Mouse (Mus musculus) limb, embryonic 13.5 days (tissue): ENCODE results near the gene S100a14. TPM values are rescaled to one million over a fixed set of nuclear protein-coding genes. Genes with fewer than 3 reads are reported as not detected.
A peak's percentile ranks its signal among the peaks of the same experiment; 100 is the strongest.

Experiments used
- ATAC-seq: fragments of 200-750 bp; cut with Nextera tagmentation; 2 replicates; pipeline ENCODE4 v1.8.0; 2017; ENCODE audit warnings: low read depth, moderate number of reproducible peaks, moderate TSS enrichment; ENCODE audit not compliant: low FRiP score
- H3K27ac ChIP-seq: fragments of 300-500 bp; sonication (generic); 2 replicates; pipeline ENCODE4 v1.5.1; 2015; ENCODE audit warnings: inconsistent platforms, mild to moderate bottlenecking, moderate library complexity
- H3K27me3 ChIP-seq: fragments of 300-500 bp; sonication (generic); 2 replicates; pipeline ENCODE4 v1.6.1; 2015; ENCODE audit warnings: mild to moderate bottlenecking, inconsistent platforms
- H3K36me3 ChIP-seq: fragments of 300-500 bp; sonication (generic); 2 replicates; pipeline ENCODE4 v1.6.1; 2015; ENCODE audit warnings: inconsistent platforms, mild to moderate bottlenecking, moderate library complexity
- H3K4me1 ChIP-seq: fragments of 300-500 bp; sonication (generic); 2 replicates; pipeline ENCODE4 v1.6.1; 2015; ENCODE audit warnings: inconsistent platforms
- H3K4me2 ChIP-seq: fragments of 300-500 bp; sonication (generic); replicated peaks from 2 replicates; pipeline ENCODE4 v1.6.1; 2015; ENCODE audit warnings: inconsistent platforms, mild to moderate bottlenecking, moderate library complexity
- H3K4me3 ChIP-seq: fragments of 300-500 bp; sonication (generic); 2 replicates; pipeline ENCODE4 v1.5.1; 2015; ENCODE audit warnings: moderate library complexity, mild to moderate bottlenecking, inconsistent platforms
- H3K9ac ChIP-seq: fragments of 300-500 bp; sonication (generic); 2 replicates; pipeline ENCODE4 v1.6.1; 2015; ENCODE audit warnings: mild to moderate bottlenecking, inconsistent platforms
- H3K9me3 ChIP-seq: fragments of 300-500 bp; sonication (generic); 2 replicates; pipeline ENCODE4 v1.6.1; 2016; ENCODE audit warnings: inconsistent platforms
- WGBS: fragments of 180-500 bp; shearing (Covaris S2); methylation state at CpG from one replicate; pipeline ENCODE4 v1.1.7; 2015; 5-methylcytosine and 5-hydroxymethylcytosine counted together
- polyA plus RNA-seq: library from polyadenylated mRNA; unstranded; fragments of >200 nt; fragmentation: Nextera tagmentation; extraction: Ambion mirVana; gene quantifications from 2 replicates; pipeline ENCODE4 v1.2.1, GENCODE M21; 2015

The S100a14 gene
- polyA plus RNA-seq, 1 experiment from 2014 or later: 9.9 TPM

DNA sequence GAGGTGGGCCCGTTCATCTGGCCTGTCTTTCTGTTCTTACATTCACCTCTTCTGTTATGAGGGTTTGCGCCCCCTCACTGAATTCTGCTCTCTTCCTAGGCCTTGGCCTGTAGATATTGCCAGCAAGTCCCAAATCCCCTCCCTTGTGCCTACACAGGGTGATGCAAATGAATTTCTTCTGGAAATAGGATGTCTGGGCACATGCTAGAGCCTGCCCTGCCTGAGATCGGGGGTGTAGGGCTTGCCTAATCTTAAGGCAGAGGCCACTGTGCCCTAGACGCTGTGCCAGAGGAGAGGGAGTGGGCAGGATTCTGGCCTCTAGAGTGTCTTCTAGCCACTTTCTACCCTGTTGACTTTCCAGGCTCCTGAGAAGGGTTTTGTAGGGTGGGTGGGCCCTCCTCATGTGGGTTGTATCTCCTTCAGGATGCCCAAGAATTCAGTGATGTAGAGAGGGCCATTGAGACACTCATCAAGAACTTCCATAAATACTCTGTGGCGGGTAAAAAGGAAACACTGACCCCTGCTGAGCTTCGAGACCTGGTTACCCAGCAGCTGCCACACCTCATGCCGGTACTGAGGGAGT is 726 bp downstream of the S100a14 start:
- H3K4me2 ChIP-seq: no peak overlapping the region
- H3K4me3 ChIP-seq: no peak overlapping the region
- H3K9me3 ChIP-seq: no peaks in the 10 kb centered on the region
- no peak overlapping the region for H3K9ac ChIP-seq
- ATAC-seq: no peak
- no peak overlapping the region for H3K27ac ChIP-seq
- H3K4me1 ChIP-seq: no peaks in the 10 kb centered on the region
- no peaks in the 10 kb centered on the region for H3K27me3 ChIP-seq
- no peaks in the 10 kb centered on the region for H3K36me3 ChIP-seq
- WGBS: 86% methylated on average over 7 of the region's 7 CpGs

DNA sequence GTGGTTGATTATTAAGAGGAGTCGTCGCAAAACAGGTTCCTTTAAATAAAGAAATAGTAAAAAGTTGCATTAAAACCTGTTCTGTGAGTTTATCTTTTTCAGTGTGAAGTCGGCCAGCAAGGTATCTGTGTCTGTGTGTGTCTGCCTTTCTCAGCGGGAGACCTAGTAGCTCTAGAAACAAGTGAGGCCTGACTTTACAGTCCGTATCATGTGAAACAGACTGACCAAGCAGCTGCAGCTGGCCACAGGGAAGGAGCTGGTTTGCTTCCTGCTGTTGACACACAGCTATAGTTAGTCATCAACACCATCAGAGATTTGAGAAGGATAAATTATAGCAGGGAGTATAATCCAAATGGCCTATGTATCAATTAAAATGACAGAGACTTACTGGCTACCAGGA is 5.1 kb downstream of the S100a14 start:
- Histone ChIP-seq H3K9ac (no peak overlapping the region), H3K4me3 (no peak overlapping the region), H3K9me3 (no peaks in the 10 kb centered on the region), H3K36me3 (no peaks in the 10 kb centered on the region), H3K27me3 (no peaks in the 10 kb centered on the region), H3K4me2 (no peak overlapping the region), H3K4me1 (no peaks in the 10 kb centered on the region), H3K27ac (no peak overlapping the region)
- no peak for ATAC-seq
- WGBS: 61% methylated on average over 5 of the region's 5 CpGs

DNA sequence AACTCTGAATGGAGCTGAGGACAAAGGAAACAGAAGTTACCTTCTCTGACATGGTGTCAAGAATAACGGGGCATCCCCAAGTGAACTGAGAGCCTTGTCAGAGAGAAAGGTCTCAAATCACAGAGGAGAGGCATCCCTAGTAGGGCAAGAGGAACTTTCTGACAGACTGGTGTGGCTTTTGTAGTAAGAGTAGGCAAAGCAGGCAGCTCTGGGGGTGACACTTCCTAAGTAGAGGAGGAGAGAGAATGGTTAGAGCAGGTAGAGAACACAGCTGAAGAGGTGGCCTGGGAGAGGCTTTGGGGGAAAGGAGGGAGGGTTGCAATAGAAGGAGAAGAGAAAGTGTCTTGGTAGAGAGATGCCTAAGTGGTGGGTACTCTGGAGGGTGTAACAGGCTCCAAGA is 8.8 kb downstream of the S100a14 start:
- 73% methylated on average over 1 of the region's 1 CpGs for WGBS
- no peak overlapping the region for H3K4me2 ChIP-seq
- 0 out of 2 replicates have a peak, but pooled peaks cover 4% of the 10 kb centered on the region for H3K27me3 ChIP-seq
- H3K9ac ChIP-seq: no peak overlapping the region
- no peaks in the 10 kb centered on the region for H3K9me3 ChIP-seq
- H3K27ac ChIP-seq: no peak overlapping the region
- no peaks in the 10 kb centered on the region for H3K36me3 ChIP-seq
- peaks cover 9% of the 10 kb centered on the region; the same call in 1 of the 2 replicates for H3K4me1 ChIP-seq
- no peak overlapping the region for H3K4me3 ChIP-seq
- no peak for ATAC-seq

DNA sequence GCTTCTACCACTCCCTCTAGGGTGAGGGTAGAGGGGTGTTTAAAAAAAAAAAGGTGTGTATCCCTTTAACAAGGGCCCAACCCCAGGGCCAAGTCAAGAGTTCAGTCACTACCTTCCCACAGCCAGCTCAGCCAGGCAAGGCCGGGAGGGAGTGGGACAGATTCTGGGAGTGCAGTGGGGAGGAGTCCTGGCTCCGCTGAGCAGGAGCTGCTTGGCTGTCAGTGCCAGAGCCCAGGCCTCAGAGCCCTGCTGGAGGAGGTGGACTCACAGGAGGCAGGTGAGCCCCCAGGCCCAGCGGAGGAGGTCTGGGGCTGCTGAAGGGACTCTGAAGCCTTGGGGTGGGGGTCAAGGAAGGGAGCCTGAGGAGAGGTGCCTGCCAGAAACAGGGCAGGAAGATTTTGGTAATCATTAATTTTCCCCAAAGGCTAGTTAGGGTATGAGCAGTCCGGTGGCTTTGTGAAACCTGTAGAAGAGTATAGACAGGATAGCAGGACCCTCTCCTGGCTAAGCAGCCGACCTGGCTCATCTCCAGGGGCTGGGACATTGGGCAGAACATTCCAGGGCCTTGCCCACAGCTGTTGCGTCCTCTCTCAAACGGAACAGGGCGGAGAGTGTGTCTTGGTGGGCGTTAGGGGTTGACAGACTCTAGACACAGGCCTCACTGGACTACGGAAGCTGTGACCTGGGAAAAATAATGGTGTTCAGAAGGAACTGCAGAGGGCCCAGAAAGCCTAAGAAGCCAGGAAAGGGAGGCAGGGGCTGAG is 10.7 kb downstream of the S100a14 start, which contains the start of gene S100a16:
S100a16 (plus strand) TSS at position 114 of the 764 bp plus-strand sequence.
- WGBS: 43% methylated on average over 10 of the region's 10 CpGs

DNA sequence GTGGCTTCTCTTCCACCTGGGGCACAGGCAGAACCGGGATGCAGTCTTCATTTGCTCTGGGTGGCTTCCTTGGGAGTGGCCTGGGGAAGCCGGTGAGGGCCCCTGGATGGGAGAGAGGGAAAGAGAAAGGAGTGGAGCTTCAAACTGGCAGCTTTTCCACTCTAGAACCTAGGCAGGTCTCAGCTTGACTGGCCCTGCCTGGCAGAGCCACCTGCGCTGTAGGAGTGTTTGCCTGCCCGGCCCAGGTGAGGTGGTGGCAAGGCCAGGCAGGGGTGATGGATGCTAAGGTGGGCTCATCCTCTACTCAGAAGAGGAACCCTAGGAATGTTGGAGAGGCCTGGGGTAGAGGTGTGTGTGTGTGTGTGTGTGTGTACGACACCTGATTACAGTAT is 11.2 kb downstream of the S100a14 start:
- Histone ChIP-seq H3K27me3 (0 out of 2 replicates have a peak, but pooled peaks cover 4% of the 10 kb centered on the region), H3K4me3 (no peak overlapping the region), H3K36me3 (no peaks in the 10 kb centered on the region), H3K4me1 (peaks cover 9% of the 10 kb centered on the region; the same call in 1 of the 2 replicates), H3K4me2 (peak overlapping the region; percentile 41), H3K9ac (peak overlapping the region; percentile 45; the same call in 1 of the 2 replicates), H3K27ac (no peak overlapping the region), H3K9me3 (no peaks in the 10 kb centered on the region)
- 77% methylated on average over 5 of the region's 5 CpGs for WGBS
- ATAC-seq: no peak

More for the DNA sequence above, 10.7 kb downstream of the S100a14 start, which contains the start of gene S100a16:
- Histone ChIP-seq H3K9me3 (no peaks in the 10 kb centered on the region), H3K27me3 (0 out of 2 replicates have a peak, but pooled peaks cover 4% of the 10 kb centered on the region), H3K36me3 (no peaks in the 10 kb centered on the region), H3K9ac (peak within 1 kb of the TSS; percentile 45; the same call in 1 of the 2 replicates), H3K4me3 (peak within 1 kb of the TSS; percentile 11; the same call in 1 of the 2 replicates), H3K4me2 (peak within 1 kb of the TSS; percentile 41), H3K27ac (no peak within 1 kb of the TSS), H3K4me1 (peaks cover 9% of the 10 kb centered on the region; the same call in 1 of the 2 replicates)
- ATAC-seq: peak; percentile 58; the same call in 1 of the 2 replicates

DNA sequence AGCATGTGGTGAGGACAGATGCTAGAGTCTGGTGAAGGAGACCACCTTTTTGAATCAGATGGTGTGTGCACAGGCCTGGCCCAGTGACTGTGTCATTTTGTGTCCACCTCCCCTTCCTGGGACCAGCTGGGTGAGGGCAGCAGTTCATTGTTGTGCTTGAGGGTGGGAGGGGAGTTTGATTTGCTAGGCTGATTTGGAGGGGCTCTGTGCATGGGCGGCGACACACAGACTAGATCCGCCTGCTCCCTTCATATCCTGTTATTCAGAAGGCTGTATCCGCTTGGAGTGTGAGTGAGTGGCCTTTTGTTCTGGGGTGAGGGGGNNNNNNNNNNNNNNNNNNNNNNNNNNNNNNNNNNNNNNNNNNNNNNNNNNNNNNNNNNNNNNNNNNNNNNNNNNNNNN is 14.2 kb downstream of the S100a14 start:
- WGBS: 71% methylated on average over 4 of the region's 4 CpGs
- Histone ChIP-seq H3K4me1 (peaks cover 9% of the 10 kb centered on the region; the same call in 1 of the 2 replicates), H3K9me3 (no peaks in the 10 kb centered on the region), H3K27me3 (0 out of 2 replicates have a peak, but pooled peaks cover 4% of the 10 kb centered on the region), H3K27ac (no peak overlapping the region), H3K4me3 (no peak overlapping the region), H3K4me2 (peak overlapping the region; percentile 16; the same call in 1 of the 2 replicates), H3K36me3 (no peaks in the 10 kb centered on the region), H3K9ac (no peak overlapping the region)
- no peak for ATAC-seq

DNA sequence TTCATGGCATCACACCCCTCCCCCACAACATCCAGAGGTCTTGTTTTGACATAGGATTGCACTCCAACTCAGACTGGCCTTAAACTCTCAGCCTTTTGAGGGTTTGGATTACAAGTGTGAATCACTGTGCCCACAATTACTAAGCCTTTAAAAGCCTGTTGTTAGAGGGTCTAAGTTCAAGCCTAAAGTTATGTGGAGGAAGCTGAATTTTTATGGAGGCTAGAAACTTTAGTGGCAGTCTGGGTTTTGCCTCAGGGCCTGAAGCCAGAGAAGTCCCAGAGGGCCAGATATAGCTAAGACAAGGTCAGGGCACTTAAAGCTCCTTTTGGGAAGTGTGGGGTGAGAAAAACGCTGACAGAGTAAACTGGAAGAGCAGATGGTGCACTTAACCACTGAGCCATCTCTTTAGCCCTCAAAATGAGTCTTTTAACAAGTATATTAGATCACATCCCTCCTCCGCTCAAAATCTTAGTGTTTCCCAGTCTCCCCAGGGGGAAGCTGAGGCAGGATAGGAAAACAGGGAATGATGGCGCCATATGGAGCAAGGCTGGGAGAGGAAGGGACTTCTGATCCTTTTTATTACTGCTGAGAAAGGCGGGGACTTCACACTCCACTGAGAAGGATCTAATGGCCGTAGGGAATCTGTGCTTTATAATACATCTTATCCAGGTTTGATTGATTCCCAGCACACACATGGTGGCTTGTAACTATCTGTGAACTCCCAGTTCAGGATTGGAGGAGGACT is 23.2 kb downstream of the S100a14 start:
- H3K4me1 ChIP-seq: peaks cover 16% of the 10 kb centered on the region
- H3K27me3 ChIP-seq: no peaks in the 10 kb centered on the region
- H3K9me3 ChIP-seq: no peaks in the 10 kb centered on the region; the same call in 1 of the 2 replicates
- no peak overlapping the region for H3K4me3 ChIP-seq
- ATAC-seq: peak; percentile 74; the same call in 1 of the 2 replicates
- H3K9ac ChIP-seq: no peak overlapping the region
- H3K27ac ChIP-seq: no peak overlapping the region
- H3K4me2 ChIP-seq: no peak overlapping the region
- no peaks in the 10 kb centered on the region for H3K36me3 ChIP-seq
- WGBS: 16% methylated on average over 5 of the region's 5 CpGs

DNA sequence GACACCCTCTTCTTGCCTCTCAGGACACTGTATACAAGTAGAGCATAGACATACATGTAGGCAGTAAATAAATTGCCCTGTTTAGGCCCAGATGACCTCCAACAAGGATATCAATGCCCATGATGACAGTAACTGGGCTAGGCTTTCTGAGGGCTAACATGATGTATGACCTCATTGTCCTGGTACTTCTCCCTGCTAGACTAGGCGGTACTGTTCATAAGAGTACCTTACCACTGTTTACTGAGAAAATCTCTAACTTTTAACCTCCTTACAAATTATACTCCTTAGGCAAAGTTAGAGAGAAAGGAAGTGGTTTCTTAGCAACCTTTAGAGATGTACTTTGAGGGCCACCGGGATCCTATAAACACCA is 23.8 kb downstream of the S100a14 start:
- 78% methylated on average over 2 of the region's 2 CpGs for WGBS
- H3K9ac ChIP-seq: no peak overlapping the region
- H3K4me2 ChIP-seq: no peak overlapping the region
- H3K4me3 ChIP-seq: no peak overlapping the region
- no peaks in the 10 kb centered on the region; the same call in 1 of the 2 replicates for H3K9me3 ChIP-seq
- H3K4me1 ChIP-seq: peaks cover 16% of the 10 kb centered on the region
- ATAC-seq: 0 out of 2 replicates have a peak, but pooled peaks have one; percentile 1
- no peak overlapping the region for H3K27ac ChIP-seq
- no peaks in the 10 kb centered on the region for H3K36me3 ChIP-seq
- no peaks in the 10 kb centered on the region for H3K27me3 ChIP-seq

DNA sequence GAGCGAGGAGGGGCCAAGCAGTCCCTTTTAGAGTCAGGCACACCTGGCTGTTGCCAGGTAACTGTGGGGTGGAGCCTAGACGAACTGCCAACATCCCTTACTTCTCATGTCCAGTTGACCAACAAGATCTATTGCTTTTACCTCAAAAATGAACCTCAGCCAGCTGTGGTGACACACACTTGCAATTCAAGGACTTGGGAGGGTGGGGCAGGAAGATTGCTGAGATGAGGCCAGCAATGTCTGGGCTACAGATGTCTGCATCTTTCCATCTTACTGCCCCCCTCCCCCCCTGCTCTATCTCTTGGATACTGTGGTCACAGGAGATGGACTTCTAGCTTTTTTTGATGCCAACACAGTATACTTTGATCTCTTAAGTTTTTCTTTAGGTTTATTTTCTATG is 25.6 kb downstream of the S100a14 start:
- no peak for ATAC-seq
- Histone ChIP-seq H3K36me3 (no peaks in the 10 kb centered on the region), H3K4me1 (peaks cover 16% of the 10 kb centered on the region), H3K27me3 (no peaks in the 10 kb centered on the region), H3K9ac (no peak overlapping the region), H3K4me2 (no peak overlapping the region), H3K27ac (no peak overlapping the region), H3K9me3 (no peaks in the 10 kb centered on the region; the same call in 1 of the 2 replicates), H3K4me3 (no peak overlapping the region)
- 76% methylated on average over 2 of the region's 2 CpGs for WGBS

DNA sequence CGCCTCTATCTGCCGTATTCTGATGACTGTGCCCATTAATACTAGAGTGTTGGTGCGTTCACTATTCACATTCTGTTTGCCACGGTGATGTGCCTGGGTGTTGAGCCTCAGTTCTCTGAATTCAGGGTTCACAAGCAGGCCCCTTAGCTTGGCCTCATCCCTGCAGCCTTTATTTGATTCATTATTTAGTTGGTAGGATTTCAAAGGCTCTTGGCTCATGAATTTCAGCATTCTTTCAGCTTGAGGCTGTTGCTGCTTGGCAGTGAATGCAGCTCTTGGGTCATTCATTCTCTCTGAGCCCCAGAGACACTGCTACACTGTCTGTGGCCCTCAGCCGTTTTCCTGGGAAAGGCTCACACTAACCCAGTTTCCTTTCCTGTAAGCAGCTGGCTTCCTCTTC is 29.3 kb downstream of the S100a14 start:
- no peak overlapping the region; the same call in 1 of the 2 replicates for H3K27ac ChIP-seq
- no peak overlapping the region for H3K4me3 ChIP-seq
- no peak overlapping the region for H3K9ac ChIP-seq
- no peak for ATAC-seq
- no peaks in the 10 kb centered on the region for H3K27me3 ChIP-seq
- H3K4me2 ChIP-seq: no peak overlapping the region
- no peaks in the 10 kb centered on the region; the same call in 1 of the 2 replicates for H3K9me3 ChIP-seq
- H3K4me1 ChIP-seq: no peaks in the 10 kb centered on the region
- H3K36me3 ChIP-seq: no peaks in the 10 kb centered on the region
- WGBS: 64% methylated on average over 5 of the region's 5 CpGs

DNA sequence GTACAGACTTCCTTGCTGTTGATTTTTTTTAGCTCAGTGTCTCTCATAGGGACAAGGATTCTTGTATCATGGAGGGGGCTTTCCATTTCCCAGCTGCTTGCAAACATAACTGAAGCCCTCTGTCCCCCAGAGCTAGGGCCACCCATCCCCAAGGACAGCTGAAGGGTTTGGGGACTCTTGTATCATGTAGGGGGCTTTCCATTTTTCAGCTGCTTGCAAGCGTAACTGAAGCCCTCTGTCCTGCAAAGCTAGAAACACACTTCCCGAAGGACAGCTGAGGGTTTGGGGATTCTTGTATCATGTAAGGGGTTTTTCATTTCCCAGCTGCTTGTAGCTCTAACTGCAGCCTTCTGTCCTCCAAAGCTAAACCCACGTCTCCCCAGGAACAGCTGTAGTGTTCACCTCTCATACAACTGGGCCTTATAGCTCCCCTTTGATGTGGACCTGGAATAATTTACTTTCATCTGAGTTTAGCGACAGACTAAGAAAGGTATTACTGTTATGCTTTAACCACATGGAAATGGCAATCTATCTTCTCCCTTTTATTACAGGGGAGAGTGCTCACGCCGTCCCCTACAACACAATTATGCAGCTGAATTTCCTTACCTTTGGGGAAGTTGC is 33.5 kb downstream of the S100a14 start, which contains the start of gene S100a3:
S100a3 (plus strand) TSS at position 571 of the 621 bp plus-strand sequence.
- 56% methylated on average over 6 of the region's 6 CpGs for WGBS
- Histone ChIP-seq H3K4me3 (no peak within 1 kb of the TSS), H3K9ac (no peak within 1 kb of the TSS), H3K9me3 (no peaks in the 10 kb centered on the region), H3K27ac (no peak within 1 kb of the TSS), H3K27me3 (no peaks in the 10 kb centered on the region), H3K4me2 (no peak within 1 kb of the TSS), H3K36me3 (no peaks in the 10 kb centered on the region), H3K4me1 (no peaks in the 10 kb centered on the region)
- peak; percentile 61; the same call in 1 of the 2 replicates for ATAC-seq
